Mouse (Mus musculus) intestine, postnatal 0 days (tissue): ENCODE results near the gene Ly9. TPM values are rescaled to one million over a fixed set of nuclear protein-coding genes. Genes with fewer than 3 reads are reported as not detected.
A peak's percentile ranks its signal among the peaks of the same experiment; 100 is the strongest.

Experiments
- ATAC-seq: fragments of 200-750 bp; cut with Nextera tagmentation; 2 replicates; pipeline ENCODE4 v1.8.0; 2017; ENCODE audit warnings: mild to moderate bottlenecking, moderate TSS enrichment, moderate library complexity
- H3K27ac ChIP-seq: fragments of 300-500 bp; sonication (generic); 2 replicates; pipeline ENCODE4 v1.5.1; 2014; ENCODE audit warnings: mild to moderate bottlenecking, low read depth, low read length, moderate library complexity
- H3K27me3 ChIP-seq: fragments of 300-500 bp; sonication (generic); replicated peaks from 2 replicates; pipeline ENCODE4 v1.6.1; 2014; ENCODE audit warnings: low read length, mixed read lengths; ENCODE audit not compliant: control insufficient read depth, insufficient read depth
- H3K36me3 ChIP-seq: fragments of 300-500 bp; sonication (generic); 2 replicates; pipeline ENCODE4 v1.6.1; 2014; ENCODE audit warnings: mild to moderate bottlenecking, moderate library complexity; ENCODE audit not compliant: control insufficient read depth, insufficient read depth
- H3K4me1 ChIP-seq: fragments of 300-500 bp; sonication (generic); replicated peaks from 2 replicates; pipeline ENCODE4 v1.6.1; 2014; ENCODE audit warnings: antibody characterized with exemption, low read length, mixed read lengths; ENCODE audit not compliant: control insufficient read depth, insufficient read depth
- H3K4me2 ChIP-seq: fragments of 300-500 bp; sonication (generic); replicated peaks from 2 replicates; pipeline ENCODE4 v1.6.1; 2014; ENCODE audit warnings: low read depth, mild to moderate bottlenecking, moderate library complexity
- H3K4me3 ChIP-seq: fragments of 300-500 bp; sonication (generic); 2 replicates; pipeline ENCODE4 v1.5.1; 2014; ENCODE audit warnings: low read depth, low read length
- H3K9ac ChIP-seq: fragments of 300-500 bp; sonication (generic); 2 replicates; pipeline ENCODE4 v1.6.1; 2014; ENCODE audit warnings: mild to moderate bottlenecking, low read depth, low read length
- H3K9me3 ChIP-seq: fragments of 300-500 bp; sonication (generic); 2 replicates; pipeline ENCODE4 v1.6.1; 2016; ENCODE audit warnings: mixed run types; ENCODE audit not compliant: control insufficient read depth
- CTCF ChIP-seq: sonication (generic); IDR thresholded peaks from 2 replicates; pipeline ENCODE4 v1.5.1; 2016; ENCODE audit warnings: low read depth, mild to moderate bottlenecking, control low read depth, antibody characterized with exemption, moderate library complexity
- WGBS: fragments of 180-500 bp; shearing (Covaris S2); extraction: QIAGEN DNeasy Blood & Tissue Kit; methylation state at CpG from one replicate; pipeline ENCODE4 v1.1.7; 2014; 5-methylcytosine and 5-hydroxymethylcytosine counted together
- polyA plus RNA-seq: library from polyadenylated mRNA; unstranded; fragments of >200 nt; fragmentation: Nextera tagmentation; extraction: Ambion mirVana; gene quantifications from 2 replicates; pipeline ENCODE4 v1.2.1, GENCODE M21; 2015

The Ly9 gene
- polyA plus RNA-seq, 1 experiment from 2014 or later: 0.55 TPM

GRCm38 (mm10) chr1:171565888-171566287, 41.3 kb downstream of the Ly9 start:
- Histone ChIP-seq H3K9me3 (no peaks in the 10 kb centered on the region), H3K27me3 (no peaks in the 10 kb centered on the region), H3K36me3 (no peaks in the 10 kb centered on the region), H3K27ac (no peak overlapping the region), H3K4me2 (no peak overlapping the region), H3K4me1 (no peaks in the 10 kb centered on the region), H3K9ac (no peak overlapping the region), H3K4me3 (no peak overlapping the region)
- no peak for TF ChIP-seq CTCF
- whole genome bisulfite sequencing: 44% methylated on average over 4 of the region's 4 CpGs
- ATAC-seq: peak; percentile 23; the same call in 1 of the 2 replicates

- WGBS: 61% methylated on average over 3 of the region's 3 CpGs
- H3K4me1 ChIP-seq: no peaks in the 10 kb centered on the region
- H3K4me2 ChIP-seq: no peak overlapping the region
- H3K27ac ChIP-seq: no peak overlapping the region
- peak; percentile 80 for TF ChIP-seq CTCF
- H3K9ac ChIP-seq: no peak overlapping the region
- no peaks in the 10 kb centered on the region for H3K36me3 ChIP-seq
- peak; percentile 63; the same call in 1 of the 2 replicates for ATAC-seq
- H3K9me3 ChIP-seq: no peaks in the 10 kb centered on the region
- no peak overlapping the region for H3K4me3 ChIP-seq
- no peaks in the 10 kb centered on the region for H3K27me3 ChIP-seq
Measured at GRCm38 (mm10) chr1:171564247-171564646, 43.0 kb downstream of the Ly9 start.

- Histone ChIP-seq H3K9ac (no peak overlapping the region), H3K9me3 (no peaks in the 10 kb centered on the region)
Measured at GRCm38 (mm10) chr1:171563042-171563441, 44.2 kb downstream of the Ly9 start.

GRCm38 (mm10) chr1:171561639-171562225, 45.5 kb downstream of the Ly9 start:
- H3K9me3 ChIP-seq: no peaks in the 10 kb centered on the region
- H3K9ac ChIP-seq: no peak overlapping the region
- TF ChIP-seq CTCF: no peak
- no peak overlapping the region for H3K27ac ChIP-seq
- ATAC-seq: no peak
- 65% methylated on average over 7 of the region's 11 CpGs for WGBS
- H3K4me3 ChIP-seq: no peak overlapping the region
- H3K27me3 ChIP-seq: no peaks in the 10 kb centered on the region
- no peaks in the 10 kb centered on the region for H3K4me1 ChIP-seq
- H3K36me3 ChIP-seq: no peaks in the 10 kb centered on the region
- no peak overlapping the region for H3K4me2 ChIP-seq

More at GRCm38 (mm10) chr1:171563042-171563441, 44.2 kb downstream of the Ly9 start:
- ATAC-seq: no peak
- no peaks in the 10 kb centered on the region for H3K4me1 ChIP-seq
- no peaks in the 10 kb centered on the region for H3K36me3 ChIP-seq
- no peak overlapping the region for H3K4me2 ChIP-seq
- H3K27ac ChIP-seq: no peak overlapping the region
- no peak overlapping the region for H3K4me3 ChIP-seq
- H3K27me3 ChIP-seq: no peaks in the 10 kb centered on the region
- TF ChIP-seq CTCF: no peak
- 69% methylated on average over 2 of the region's 2 CpGs for WGBS

GRCm38 (mm10) chr1:171561200-171561599, 46.0 kb downstream of the Ly9 start:
- TF ChIP-seq CTCF: no peak
- Histone ChIP-seq H3K36me3 (no peaks in the 10 kb centered on the region), H3K27ac (no peak overlapping the region), H3K9ac (no peak overlapping the region), H3K4me3 (no peak overlapping the region), H3K27me3 (no peaks in the 10 kb centered on the region), H3K4me1 (no peaks in the 10 kb centered on the region), H3K9me3 (no peaks in the 10 kb centered on the region), H3K4me2 (no peak overlapping the region)
- ATAC-seq: no peak
- 95% methylated on average over 1 of the region's 1 CpGs for WGBS

- Histone ChIP-seq H3K27ac (no peak overlapping the region), H3K4me3 (no peak overlapping the region), H3K27me3 (no peaks in the 10 kb centered on the region), H3K36me3 (no peaks in the 10 kb centered on the region), H3K4me1 (no peaks in the 10 kb centered on the region), H3K9me3 (no peaks in the 10 kb centered on the region), H3K9ac (no peak overlapping the region), H3K4me2 (no peak overlapping the region)
- ATAC-seq: no peak
- 47% methylated on average over 2 of the region's 2 CpGs for WGBS
- TF ChIP-seq CTCF: no peak
Measured at GRCm38 (mm10) chr1:171560262-171560661, 46.9 kb downstream of the Ly9 start.
